Mouse (Mus musculus) brain, embryonic 14.5 days (tissue): ENCODE results near the gene Srsf7.
"Not testable (repeated sequence)": the region's sequence is repeated elsewhere in the genome, so short reads cannot be mapped to it uniquely, and the experiment has no call there.

Experiments
- CTCF ChIP-seq: fragments of 200-500 bp; IDR thresholded peaks from 2 replicates; pipeline ENCODE4 v1.5.1; 2012; ENCODE audit warnings: inconsistent platforms, mild to moderate bottlenecking, moderate library complexity, borderline replicate concordance; ENCODE audit not compliant: insufficient read depth, insufficient read length; ENCODE audit errors: extremely low read depth
- POLR2A ChIP-seq: fragments of 200-500 bp; IDR thresholded peaks from 2 replicates; pipeline ENCODE4 v1.6.1; 2012; ENCODE audit warnings: mild to moderate bottlenecking, inconsistent platforms, borderline replicate concordance; ENCODE audit not compliant: poor library complexity, insufficient read depth, insufficient read length, severe bottlenecking; ENCODE audit errors: extremely low read depth

- not testable (repeated sequence) for TF ChIP-seq POLR2A, CTCF
These were observed 18.0 kb upstream of the Srsf7 start for GRCm38 (mm10) chr17:80225142-80225541.
